Mouse (Mus musculus) monocyte, adult 5-6 weeks (primary cell): ENCODE measurements around the gene Sez6. TPM values are rescaled to one million over a fixed set of nuclear protein-coding genes. Genes with fewer than 3 reads are reported as not detected.

Source experiments
- ATAC-seq: fragments of 153-309, 156-312 bp; replicated peaks from 2 replicates; pipeline ENCODE4 v1.8.0; 2017; ENCODE audit warnings: mild to moderate bottlenecking; ENCODE audit not compliant: low TSS enrichment, insufficient number of reproducible peaks, severe bottlenecking, poor library complexity, low FRiP score
- total RNA-seq: library from RNA; stranded (forward); fragments of 200-1000, 200-491, 200-594 nt; gene quantifications from 3 replicates; pipeline ENCODE4 v1.2.3, GENCODE M21; 2017

Gene Sez6
- not detected in 3 replicates for total RNA-seq

DNA sequence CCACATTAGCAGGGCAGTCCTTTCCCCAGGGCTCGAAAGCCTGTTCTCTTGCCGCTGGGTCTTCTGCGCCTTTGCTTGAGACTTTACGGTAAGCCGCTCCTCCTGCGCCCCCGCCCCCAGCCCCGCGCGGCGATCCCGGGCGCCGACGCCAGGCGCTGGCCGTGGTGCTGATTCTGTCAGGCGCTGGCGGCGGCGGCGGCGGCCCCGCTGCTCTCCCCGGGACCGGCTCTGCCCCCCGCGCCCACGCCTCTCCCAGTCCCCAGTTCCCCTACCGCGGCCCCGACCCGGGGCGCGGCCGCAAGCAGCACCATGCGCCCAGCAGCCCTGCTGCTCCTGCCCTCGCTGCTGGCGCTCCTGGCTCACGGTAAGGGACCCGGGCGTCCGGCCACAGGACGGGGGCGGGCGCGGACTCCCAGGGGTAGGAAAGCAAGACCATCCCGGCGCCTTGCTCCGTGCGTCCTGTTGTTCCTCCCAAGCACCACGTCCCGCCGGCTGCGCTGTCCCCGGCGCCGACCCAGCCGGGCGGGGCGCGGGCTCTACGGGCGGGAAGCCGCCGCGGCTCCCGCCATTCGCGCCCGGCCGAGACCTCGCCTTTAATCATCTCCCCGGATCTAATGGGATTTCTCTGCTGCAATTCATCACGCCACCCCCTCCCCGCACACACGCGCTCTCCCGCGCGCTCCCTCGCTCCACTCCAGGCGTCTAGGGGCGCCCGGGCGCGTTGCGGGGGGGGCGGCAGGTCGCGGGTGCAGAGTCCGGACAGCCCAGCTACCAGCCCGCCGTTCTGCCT lies at the start of gene Sez6:
Gene Sez6, plus strand, starts transcription at position 50 of the 790 bp plus-strand sequence.
- no peak for ATAC-seq

DNA sequence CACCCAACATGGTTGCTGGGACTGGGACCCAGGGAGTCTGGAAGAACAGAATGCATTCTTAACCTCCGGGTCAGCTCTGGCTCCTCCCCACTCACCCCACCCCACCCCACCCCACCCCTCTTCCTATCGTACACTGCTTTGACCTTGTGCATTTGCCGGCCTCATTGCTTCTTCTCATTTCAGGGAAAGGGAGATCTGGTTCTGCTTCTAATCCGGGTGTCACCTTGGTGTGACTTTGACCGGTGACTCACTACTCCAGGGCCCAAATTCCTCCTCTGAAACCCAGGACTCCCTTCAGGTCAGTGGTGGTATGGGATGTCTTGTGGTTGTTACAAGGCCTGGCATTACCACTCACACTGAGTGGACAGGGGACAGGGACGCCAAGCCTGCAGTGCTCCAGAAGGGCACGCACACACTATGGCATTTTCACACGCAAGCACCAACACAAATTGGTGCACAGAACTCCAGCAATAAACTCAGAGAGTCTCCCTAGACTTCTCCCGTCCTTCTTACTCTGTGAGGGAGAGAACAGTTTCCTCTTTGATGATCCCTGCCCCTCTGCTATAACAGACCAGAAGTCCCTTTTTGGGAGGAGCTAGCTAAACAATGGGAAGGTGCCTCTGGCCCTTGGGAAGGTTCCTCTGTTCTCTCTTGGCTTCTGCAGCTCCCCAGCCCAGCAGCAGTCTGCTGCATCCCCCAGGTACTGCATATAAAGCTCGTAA lies 45.9 kb upstream of the Sez6 start:
- ATAC-seq: no peak

DNA sequence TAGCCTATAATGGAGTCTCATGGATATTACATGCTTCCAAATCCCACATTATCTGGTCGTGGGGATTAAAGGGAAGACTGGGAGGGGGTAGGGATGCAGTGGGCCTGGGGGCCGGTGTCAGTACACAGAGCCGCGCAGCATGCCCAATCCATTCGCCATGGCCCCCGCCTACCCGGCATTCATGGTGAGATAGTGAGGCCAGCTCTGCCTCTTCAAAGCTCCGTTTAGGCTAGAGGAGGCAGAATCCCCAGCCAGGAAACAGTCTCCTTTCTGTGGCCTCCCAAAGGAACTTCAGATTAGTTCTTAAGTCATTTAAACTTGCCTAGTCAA lies 45.4 kb upstream of the Sez6 start:
- no peak for ATAC-seq

DNA sequence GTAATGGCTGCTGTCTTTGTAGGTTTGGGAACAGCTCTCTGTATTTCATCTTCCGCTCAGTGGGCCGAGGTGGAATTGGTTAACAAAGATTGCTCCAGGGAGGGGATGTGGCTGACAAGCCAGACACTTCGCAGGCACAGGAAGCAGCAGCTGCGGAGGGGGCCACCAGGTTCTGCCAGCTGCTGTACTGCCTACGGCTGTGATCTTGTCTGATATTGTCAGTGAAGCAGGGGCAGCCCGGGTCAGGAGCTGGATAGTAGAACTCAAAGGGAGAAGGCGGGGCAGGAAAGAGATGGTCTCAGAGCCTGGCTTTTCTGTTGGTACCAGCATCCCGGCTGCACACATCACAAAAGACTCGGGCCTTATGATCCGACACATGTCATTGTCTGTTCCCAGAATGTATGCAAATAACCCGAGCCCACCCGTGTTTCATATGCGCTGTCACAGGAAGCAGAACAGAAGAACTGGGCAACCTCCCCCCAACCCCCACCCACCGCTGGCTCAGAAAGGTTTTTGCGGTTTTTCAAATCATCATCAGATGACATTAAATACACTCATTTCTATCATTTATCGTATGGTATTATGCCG lies 43.1 kb upstream of the Sez6 start:
- 0 out of 2 replicates have a peak, but pooled peaks have one; percentile 47 for ATAC-seq

DNA sequence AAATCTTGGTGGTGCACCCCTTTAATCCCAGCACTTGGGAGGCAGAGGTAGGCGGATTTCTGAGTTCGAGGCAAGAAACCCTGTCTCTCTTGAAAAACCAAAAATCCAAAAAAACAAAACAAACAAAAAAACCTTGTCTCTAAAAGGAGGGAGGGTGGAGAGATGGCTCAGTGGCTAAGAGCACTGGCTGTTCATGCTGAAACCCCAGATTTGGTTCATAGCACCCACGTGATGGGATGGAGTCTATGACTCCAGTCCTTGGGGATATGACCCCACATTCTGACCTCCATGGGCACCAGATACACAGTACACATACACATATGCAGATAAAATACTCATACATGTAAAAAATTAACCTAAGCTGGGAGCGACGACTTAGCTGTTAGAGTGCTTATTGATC lies 41.8 kb upstream of the Sez6 start:
- ATAC-seq: no peak

DNA sequence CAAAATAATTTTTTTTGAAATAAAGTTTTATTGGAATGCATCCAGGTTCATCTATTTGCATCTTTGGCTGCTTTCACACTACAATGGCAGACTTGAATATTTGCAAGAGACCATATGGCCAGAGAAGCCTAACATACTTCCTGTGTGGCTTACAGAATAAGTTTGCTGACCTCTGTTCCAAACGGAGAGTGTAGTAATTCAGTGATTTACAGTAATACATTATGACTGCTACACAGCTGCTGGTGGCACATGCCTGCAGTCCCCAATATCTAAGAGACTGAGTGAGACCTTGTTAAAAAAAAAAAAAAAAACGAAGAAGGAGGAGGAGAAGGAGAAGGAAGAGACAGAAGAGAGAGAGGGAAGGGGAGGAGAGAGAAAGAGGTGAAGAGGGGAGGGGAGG lies 41.1 kb upstream of the Sez6 start:
- no peak for ATAC-seq

DNA sequence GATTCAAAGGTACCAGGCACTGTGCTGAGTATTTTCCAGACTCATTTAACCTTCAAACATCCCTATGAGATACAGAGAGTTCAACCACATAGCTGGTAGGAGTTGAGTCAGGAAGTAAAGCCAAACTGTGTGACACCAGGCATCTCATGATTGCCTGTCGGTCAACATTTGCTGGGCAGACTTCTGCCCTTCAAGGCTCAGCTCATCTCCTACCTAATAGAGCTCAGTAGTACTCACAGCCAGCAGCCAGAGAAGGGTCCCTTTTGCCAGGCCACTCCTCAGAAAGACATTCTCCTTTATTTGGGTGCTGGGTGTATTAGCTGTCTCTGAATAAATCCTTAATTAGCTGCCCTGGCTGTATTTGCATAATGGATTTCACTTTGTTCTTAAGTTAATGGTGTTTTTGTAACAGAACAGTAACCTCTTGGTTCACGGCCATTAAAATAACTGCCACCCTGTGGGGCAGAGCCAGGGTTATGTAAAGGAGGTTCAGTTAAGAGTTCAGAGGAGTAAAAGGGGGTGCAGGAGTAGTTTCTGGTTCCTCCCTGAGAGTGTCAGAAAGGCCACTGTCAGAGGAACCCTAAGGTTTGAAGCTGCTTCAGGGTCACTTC lies 39.8 kb upstream of the Sez6 start:
- no peak for ATAC-seq

DNA sequence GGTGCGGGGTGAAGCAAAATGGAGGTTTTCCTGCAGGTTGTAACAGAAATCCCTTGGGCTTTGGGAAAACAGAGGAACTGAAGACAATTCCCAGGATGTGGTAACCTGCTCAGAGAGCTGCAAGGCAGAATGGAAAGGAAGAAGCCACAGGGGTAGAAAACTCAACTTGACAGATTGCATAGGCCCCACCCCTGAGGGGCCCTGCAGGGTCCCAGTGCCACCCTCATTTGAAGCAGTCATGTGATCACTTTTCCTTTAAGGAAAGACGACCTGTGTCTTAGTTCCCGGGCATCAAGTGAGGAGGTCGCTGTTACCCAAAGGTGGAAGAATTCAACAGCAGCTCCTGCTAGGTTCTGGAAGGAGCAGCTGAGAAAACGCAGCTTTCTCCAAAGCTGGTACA lies 37.7 kb upstream of the Sez6 start:
- no peak for ATAC-seq

DNA sequence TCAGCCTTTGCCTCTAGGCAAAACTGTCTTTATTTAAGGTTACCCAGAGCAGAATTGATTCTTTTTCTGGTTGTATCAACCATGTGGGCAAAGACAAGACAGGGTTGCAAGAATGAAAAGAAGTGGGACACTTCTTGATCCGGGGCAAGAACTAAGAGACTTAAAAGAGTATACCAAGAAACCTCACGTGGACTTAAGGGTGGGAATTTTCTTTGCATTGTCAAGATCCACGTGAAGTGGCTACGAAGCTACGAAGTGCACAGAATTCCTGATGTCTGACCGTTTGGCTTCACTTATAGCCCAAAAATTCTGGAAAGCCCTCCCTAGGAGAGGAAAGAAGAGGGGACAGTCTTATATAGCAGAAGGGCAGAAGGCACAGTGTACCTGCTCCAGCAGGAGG lies 37.3 kb upstream of the Sez6 start:
- no peak for ATAC-seq

DNA sequence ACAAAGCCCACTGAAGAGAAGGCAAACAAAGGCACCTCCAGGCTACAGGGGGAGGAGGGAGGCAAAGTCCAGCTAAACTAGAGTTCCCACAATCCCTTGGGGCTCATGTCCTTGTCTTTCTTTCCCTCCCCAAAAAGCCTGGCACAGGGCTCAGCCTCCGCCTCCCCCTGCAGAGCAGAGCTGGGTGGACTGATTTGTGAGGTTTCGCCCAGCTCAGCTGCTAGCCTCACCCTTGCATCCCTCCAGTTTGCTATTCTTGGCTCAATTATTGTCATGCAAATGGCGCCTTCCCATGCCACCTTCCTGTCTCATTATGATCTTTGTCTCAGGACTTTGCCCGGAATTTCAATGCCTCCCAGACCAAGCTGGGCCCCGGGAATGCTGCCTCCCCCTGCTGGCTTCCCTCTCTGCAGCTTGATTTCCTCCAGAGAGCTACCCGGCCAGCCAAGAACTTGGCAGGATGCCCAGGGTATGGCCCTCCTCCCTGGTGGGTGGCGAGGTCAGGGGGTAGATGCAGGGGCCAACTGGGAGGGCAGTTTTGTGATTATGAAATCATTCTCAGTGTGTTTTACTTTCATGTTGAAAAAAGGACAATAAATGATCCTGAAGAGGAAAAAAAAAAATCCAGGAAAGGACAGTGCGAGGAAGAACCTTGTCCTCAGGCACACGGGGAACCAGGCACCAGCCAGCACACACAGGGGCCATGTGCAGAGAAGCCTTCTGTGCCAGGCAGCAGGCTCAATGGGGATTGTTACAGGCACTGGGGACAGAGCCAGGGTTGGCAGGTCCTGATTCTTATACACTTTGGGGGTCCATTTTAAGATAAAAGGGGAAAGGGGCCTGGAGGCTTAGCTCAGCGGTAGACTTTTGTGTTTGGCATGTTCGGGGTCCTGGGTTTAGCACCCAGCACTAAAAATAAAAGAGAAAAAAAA lies 36.5 kb upstream of the Sez6 start, which contains the start of gene Pipox:
Gene Pipox, minus strand, starts transcription at position 310 of the 932 bp plus-strand sequence.
- ATAC-seq: no peak

DNA sequence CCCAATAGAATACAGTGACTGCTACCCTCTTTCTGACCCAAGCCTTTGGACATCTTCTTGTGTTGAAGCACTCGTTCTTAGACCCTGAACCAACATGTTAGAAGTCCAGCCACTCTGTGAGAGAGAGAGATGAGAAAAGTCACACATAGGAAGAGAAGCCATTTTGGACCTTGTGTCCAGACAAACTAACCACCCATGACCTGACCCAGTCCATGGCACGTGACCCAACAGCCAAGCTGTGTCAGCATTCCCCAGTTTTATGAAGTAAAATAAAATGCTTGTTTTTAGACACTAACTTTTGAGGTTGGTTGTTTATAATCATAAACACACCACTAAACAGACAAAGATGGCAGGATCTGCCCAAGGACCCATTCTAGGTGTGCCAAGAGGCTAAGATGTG lies 35.6 kb upstream of the Sez6 start:
- no peak for ATAC-seq

DNA sequence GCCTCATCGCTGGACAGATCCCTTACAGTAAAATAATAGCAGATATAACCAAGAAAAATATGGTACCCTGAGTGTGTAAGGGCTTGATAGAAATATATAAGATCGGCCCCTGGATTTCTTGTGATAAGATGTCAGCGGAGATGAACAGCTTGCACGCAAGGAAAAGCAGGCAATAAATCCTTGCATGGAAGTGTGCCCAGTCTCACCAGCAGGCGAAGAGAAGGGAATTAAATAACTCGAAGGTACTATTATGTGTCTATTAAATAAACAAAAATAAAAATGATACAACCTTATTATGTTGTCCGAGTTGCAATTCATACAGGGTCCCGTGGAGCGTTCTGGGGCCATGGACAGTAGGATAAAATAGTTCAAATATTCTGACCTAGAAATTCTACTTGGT lies 34.6 kb upstream of the Sez6 start:
- ATAC-seq: no peak

DNA sequence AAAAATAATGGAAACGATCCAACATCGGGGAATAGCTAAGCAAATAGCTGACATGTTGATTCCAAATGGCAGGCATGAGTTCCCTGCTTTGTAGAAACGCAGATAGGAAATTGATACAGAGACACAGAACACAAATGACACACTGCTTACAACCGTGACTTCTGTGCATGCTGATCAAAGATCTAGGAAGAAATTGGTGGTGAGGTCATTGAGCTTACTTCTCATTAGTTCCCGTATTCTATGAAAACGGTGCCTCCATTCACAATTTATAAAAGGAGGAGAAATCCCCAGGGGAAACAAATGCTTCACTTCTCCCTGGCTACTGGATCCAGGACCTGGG lies 34.1 kb upstream of the Sez6 start:
- no peak for ATAC-seq

DNA sequence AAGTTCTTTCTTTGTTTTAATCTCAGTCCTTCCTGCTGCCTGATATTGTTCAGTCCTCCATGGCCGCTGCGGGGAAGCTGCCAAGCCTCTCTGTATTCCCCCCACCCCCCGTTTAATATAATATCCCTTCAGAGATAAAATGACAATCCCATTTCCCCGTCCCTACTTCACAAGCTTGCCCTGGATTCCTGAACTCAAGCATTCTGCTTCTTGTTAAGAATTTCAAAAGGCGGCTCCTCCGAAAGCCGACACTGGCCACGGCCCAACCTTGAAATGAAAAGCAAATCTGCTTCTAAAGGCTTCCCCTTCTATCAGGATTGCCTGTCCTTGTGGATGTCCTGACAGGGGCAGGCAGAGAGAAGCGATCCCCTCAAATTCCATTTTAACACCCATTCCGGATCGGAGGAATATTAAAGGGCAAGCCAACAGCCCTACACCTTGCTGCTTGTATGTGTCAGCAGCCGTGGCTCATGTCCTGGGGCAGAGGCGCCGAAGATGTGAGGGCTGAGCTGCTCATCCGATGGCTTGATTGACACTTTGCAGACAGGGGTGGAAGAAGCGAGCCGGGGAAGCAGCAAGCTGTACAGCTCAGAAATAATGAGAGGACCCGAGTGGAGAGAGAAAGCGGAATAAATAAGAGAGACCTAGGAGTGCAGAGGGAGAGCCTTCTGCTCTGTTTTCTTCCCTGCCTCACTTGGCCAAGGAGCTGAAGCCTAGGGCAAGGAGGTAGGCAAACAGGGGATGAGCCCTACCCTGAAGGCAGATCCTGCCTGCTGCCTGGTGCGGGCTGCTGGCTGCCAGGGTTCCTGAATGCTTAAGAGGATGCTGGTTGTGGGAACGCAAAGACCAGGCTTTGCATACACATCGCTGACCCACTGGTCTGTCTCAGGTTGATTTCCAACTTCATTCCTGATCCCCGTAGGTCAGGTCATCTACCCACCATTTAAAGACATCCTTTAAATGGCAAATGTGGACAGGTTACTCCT lies 33.5 kb upstream of the Sez6 start:
- ATAC-seq: no peak

DNA sequence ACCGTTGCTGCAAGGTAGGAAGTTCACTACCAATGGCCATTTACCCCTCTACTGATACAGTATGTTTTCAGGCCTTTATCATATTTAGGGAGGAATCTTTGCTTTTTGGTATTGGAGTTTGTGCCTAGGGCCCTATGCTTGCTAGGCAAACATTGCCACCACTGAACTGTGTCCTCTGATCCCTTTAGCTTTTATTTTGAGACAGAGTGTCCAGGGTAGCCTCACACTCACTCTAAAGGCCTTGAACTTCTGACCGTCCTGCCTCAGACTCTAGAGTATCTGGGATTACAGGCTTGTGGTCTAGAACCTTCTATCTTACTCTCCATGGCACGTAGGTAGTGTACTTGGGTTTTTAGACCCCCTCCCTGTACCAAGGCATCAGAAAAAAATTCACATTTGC lies 30.4 kb upstream of the Sez6 start:
- no peak for ATAC-seq

DNA sequence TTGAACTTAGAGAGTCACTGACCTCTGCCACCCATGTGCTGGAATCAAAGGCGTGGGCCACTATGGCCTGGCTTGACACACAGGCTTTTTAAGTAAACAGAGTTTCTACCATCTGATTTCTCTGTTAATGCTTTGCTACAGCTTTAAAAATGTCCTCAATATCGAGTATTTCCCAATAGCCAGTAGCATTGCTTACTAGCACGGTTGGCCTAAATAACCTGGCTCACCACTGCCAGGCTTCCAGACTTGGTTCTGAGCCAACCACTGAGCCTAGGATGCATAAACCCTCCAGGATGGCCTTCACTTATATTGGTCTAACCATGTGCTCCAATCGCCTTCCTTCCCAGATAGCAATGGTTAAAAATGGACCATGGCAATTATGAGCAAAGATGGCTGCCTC lies 29.9 kb upstream of the Sez6 start:
- ATAC-seq: no peak

DNA sequence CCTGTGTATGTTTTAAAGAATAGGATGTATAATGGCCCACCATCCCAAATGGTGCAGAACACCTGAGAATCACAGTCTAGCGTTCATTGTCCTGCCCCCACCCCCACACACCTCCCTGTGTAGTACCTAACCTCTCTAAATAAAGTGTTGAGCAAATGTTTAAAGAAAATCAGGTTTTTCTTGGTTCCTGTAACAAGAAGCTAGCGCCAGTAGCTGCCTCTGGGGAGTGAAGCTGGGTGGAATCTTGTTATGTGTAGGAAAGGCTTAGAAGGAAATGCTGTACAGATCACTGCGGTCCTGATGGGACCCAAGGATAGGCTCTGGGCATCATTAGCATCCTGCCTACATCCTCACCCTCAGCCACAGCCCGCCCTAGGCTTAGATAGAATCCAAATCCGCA lies 29.2 kb upstream of the Sez6 start:
- ATAC-seq: no peak
